Mouse (Mus musculus) ES-Bruce4 (cell line): Measurements from ENCODE around the gene Celsr1. TPM values are rescaled to one million over a fixed set of nuclear protein-coding genes. Genes with fewer than 3 reads are reported as not detected.
A peak's percentile ranks its signal among the peaks of the same experiment; 100 is the strongest.

ENCODE experiments used
- H3K27ac ChIP-seq: 2 replicates; pipeline ENCODE4 v1.5.1; 2012; ENCODE audit warnings: low read length, inconsistent platforms; ENCODE audit not compliant: insufficient read depth
- H3K27me3 ChIP-seq: 2 replicates; pipeline ENCODE4 v1.6.1; 2012; ENCODE audit warnings: mild to moderate bottlenecking, low read length, inconsistent platforms; ENCODE audit not compliant: control insufficient read depth, poor library complexity, insufficient read depth, severe bottlenecking
- H3K36me3 ChIP-seq: 2 replicates; pipeline ENCODE4 v1.6.1; 2012; ENCODE audit warnings: inconsistent platforms, mild to moderate bottlenecking, low read length, moderate library complexity; ENCODE audit not compliant: control insufficient read depth, poor library complexity, insufficient read depth, severe bottlenecking
- H3K4me1 ChIP-seq: one replicate; pipeline ENCODE4 v1.8.1; 2011; ENCODE audit warnings: low read length; ENCODE audit not compliant: control insufficient read depth, insufficient read depth
- H3K4me3 ChIP-seq: 2 replicates; pipeline ENCODE4 v1.5.1; 2011; ENCODE audit warnings: low read depth, mild to moderate bottlenecking, low read length
- H3K9ac ChIP-seq: 2 replicates; pipeline ENCODE4 v1.6.1; 2012; ENCODE audit warnings: low read depth, mild to moderate bottlenecking, inconsistent platforms; ENCODE audit not compliant: poor library complexity, severe bottlenecking
- H3K9me3 ChIP-seq: replicated peaks from 2 replicates; pipeline ENCODE4 v1.6.1; 2012; ENCODE audit warnings: mild to moderate bottlenecking, low read length, inconsistent platforms; ENCODE audit not compliant: control insufficient read depth, poor library complexity, insufficient read depth, severe bottlenecking
- CTCF ChIP-seq: IDR thresholded peaks from one replicate; pipeline ENCODE4 v1.8.1; 2011; ENCODE audit warnings: low read depth, low read length
- EP300 ChIP-seq: IDR thresholded peaks from 2 replicates; pipeline ENCODE4 v1.6.1; 2011; ENCODE audit warnings: low read depth, low read length; ENCODE audit not compliant: insufficient read depth
- POLR2A ChIP-seq: IDR thresholded peaks from one replicate; pipeline ENCODE4 v1.8.1; 2011; ENCODE audit warnings: low read length; ENCODE audit not compliant: insufficient read depth
- polyA plus RNA-seq: library from polyadenylated mRNA; stranded (reverse); fragments of >200 nt; gene quantifications from 2 replicates; pipeline ENCODE4 v1.2.4, GENCODE M21; 2011; ENCODE audit warnings: low read depth; ENCODE audit not compliant: missing spikeins, insufficient read depth, insufficient read length

Gene Celsr1
- polyA plus RNA-seq, 1 experiment = 10.2 TPM

DNA sequence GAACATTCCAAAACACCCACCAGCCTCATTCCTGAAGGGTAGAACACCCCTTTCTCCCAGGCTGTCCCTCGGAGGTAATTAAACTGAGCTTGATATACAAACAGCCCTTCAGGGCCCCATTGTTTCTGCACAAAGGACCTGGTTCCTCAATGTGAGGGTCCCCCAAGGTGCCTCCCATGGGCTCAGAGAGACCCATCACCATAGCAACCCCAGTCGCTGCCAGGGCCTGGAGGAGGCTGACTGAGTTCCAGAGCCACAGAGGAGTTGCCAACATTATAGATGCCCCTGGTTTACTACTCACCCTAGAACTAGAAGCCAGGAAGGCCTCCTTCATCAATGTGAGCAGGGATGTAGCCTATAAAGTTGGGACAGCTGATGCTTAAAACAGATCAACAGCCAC lies 20.4 kb downstream of the Celsr1 start:
- Histone ChIP-seq H3K4me3 (no peak overlapping the region), H3K9ac (no peak overlapping the region), H3K36me3 (no peaks in the 10 kb centered on the region), H3K27ac (no peak overlapping the region), H3K4me1 (peaks cover 7% of the 10 kb centered on the region), H3K27me3 (no peaks in the 10 kb centered on the region), H3K9me3 (no peaks in the 10 kb centered on the region)
- TF ChIP-seq POLR2A = no peak
- TF ChIP-seq CTCF = no peak
- TF ChIP-seq EP300 = no peak

DNA sequence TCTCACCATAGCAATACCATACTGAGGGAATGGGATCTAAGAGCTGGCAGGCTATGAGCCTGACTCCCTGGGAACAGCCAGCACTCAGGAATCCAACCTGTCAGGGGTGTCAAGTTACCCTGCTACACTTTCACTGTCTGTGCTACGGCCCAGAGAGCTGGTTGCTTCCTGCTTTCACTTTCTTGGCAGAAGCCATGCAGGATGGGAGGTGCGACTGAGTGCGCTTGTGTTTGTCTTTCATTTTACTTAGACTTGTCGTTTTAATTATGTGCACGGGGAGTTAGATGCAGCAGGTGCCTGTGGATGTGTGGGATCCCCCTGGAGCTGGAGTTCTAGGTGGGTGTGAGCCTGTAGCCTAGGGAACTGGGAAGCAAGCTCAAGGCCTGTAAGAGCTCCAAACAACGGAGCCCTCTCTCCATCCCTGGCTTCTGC lies 25.9 kb downstream of the Celsr1 start:
- no peak for TF ChIP-seq EP300
- no peak for TF ChIP-seq POLR2A
- no peak for TF ChIP-seq CTCF
- H3K4me1 ChIP-seq = peaks cover 7% of the 10 kb centered on the region
- no peaks in the 10 kb centered on the region for H3K36me3 ChIP-seq
- H3K9me3 ChIP-seq = no peaks in the 10 kb centered on the region
- H3K4me3 ChIP-seq = no peak overlapping the region
- H3K27me3 ChIP-seq = no peaks in the 10 kb centered on the region
- no peak overlapping the region for H3K9ac ChIP-seq
- no peak overlapping the region for H3K27ac ChIP-seq

DNA sequence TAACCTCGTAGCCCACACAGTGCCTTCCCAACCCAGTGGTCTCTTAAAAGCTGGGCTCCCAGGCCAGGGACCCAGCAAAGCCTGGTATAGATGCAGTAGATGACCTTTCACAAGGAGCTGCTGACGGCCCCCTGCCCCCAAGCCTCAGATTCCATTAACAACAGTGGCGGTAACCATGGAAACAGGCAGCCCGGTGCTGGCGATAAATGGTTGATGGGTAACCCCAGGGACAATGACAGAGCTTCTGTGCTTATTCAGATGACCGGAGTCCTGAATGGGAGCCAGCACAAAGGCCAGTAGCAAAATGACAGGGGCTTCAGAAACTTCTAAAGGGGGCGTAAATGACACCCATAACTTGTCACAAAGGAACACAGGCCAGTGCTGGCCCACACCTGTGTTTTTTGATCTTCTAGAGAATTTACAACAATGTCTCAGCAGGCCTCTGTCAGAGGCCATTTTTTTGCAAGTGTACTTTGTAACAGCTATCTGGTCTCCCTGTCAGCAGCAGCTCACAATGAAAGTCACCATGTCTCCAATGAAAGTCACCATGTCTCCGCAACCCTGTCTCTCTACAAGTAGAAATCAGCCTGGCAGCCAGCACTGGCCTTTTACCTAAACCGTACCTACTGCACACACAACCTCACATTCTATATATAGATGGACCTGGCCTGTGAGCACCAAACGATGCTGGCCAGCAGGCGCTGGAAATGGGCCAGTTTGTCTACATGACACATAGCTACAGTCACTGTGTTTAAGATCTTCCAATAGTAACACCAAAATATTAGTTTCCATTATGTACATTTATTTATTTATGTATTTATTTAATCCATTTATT lies 27.7 kb downstream of the Celsr1 start:
- Histone ChIP-seq H3K27me3 (no peaks in the 10 kb centered on the region), H3K9me3 (no peaks in the 10 kb centered on the region), H3K9ac (no peak overlapping the region), H3K27ac (peak overlapping the region; percentile 39), H3K4me3 (no peak overlapping the region), H3K4me1 (peaks cover 7% of the 10 kb centered on the region), H3K36me3 (no peaks in the 10 kb centered on the region)
- TF ChIP-seq EP300 (0 out of 2 replicates have a peak, but pooled peaks have one; percentile 33), CTCF (no peak), POLR2A (no peak)

DNA sequence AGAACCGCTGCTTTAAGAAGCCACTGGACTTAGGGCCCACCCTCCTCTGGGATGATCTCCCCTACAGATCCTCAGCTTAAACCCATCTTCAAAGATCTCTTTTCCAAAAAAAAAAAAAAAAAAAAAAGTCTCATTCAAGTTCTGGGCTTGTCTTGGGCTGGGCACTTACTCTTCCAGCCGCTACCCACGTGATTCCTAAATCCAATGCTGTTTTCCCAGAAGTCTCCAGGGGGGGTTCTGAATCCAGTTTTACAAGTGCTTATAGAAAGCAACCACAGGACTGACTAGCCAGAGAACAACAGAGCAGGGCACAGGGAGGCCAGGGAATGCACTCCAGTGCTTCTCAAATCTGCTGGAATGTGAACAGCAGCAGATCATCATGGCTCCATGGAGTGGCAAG lies 29.5 kb downstream of the Celsr1 start:
- Histone ChIP-seq H3K27ac (peak overlapping the region; percentile 57), H3K9ac (no peak overlapping the region), H3K4me1 (peaks cover 7% of the 10 kb centered on the region), H3K4me3 (peak overlapping the region; percentile 17; the same call in 1 of the 2 replicates), H3K27me3 (no peaks in the 10 kb centered on the region), H3K36me3 (no peaks in the 10 kb centered on the region), H3K9me3 (no peaks in the 10 kb centered on the region)
- TF ChIP-seq POLR2A (no peak), CTCF (no peak), EP300 (no peak)

DNA sequence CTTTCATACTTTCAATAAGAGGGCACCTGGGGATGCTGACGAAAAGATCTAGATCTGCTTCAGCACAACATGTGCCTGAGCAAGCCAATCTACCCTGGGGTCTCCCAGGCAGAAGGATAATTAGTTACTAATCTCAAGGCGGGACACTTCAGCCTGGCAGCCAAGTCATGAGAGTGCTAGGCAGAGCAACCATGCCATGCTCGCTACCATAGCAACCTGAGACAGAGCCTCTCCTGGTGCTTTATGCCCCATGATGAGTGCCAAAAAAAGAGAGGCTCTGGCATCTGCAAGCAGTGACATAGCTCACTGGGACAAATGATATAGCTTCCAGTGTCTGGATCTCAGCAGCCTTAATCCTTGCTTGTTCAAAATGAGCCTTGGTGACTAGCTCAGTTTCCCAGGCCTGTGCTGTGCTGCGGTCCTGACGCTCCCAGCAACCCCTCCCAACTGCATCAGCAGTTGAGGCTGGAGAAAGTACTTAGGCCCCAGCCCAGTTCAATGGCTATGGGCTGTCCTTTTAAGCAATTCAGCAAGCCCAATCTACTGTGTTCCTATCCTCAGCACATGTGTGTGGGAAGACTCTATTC lies 32.8 kb downstream of the Celsr1 start:
- Histone ChIP-seq H3K27ac (no peak overlapping the region), H3K4me3 (no peak overlapping the region), H3K9ac (no peak overlapping the region), H3K36me3 (no peaks in the 10 kb centered on the region), H3K4me1 (peaks cover 5% of the 10 kb centered on the region), H3K27me3 (no peaks in the 10 kb centered on the region), H3K9me3 (no peaks in the 10 kb centered on the region)
- no peak for TF ChIP-seq EP300
- no peak for TF ChIP-seq CTCF
- no peak for TF ChIP-seq POLR2A
